Mouse (Mus musculus): ENCODE measurements at regions not wholly inside any gene's neighbourhood (a gene's known extent, or its start where the extent isn't known, plus 50 kb on each side); places are given as distances from the start of the nearest gene placed in this dataset.

GRCm38 (mm10) chr1:102811401-102811800 is 1956.9 kb upstream of the Cdh20 start:
- Histone ChIP-seq H3K9ac (ENCODE audit: low read depth, low read length, severe bottlenecking) (no peak overlapping the region), H3K9me3 (ENCODE audit: control insufficient read depth, low read length) (no peaks in the 10 kb centered on the region), H3K36me3 (ENCODE audit: control insufficient read depth, insufficient read depth, low read length) (no peaks in the 10 kb centered on the region), H3K27me3 (ENCODE audit: control insufficient read depth, insufficient read depth, low read length) (no peaks in the 10 kb centered on the region), H3K4me3 (replicated peaks; ENCODE audit: low read length) (no peak overlapping the region), H3K4me2 (replicated peaks; ENCODE audit: low read depth, low read length, severe bottlenecking) (no peak overlapping the region), H3K27ac (replicated peaks; ENCODE audit: low read depth, low read length) (no peak overlapping the region), H3K4me1 (ENCODE audit: control insufficient read depth, insufficient read depth, low read length) (no peaks in the 10 kb centered on the region)
- no peak for ATAC-seq (ENCODE audit: low FRiP score, low read depth)
- DNase-seq (ENCODE audit: low spot score): no peak
- WGBS: 62% methylated on average over 1 of the region's 1 CpGs
- TF ChIP-seq POLR2A (IDR thresholded peaks at IDR 0.05; ENCODE audit: borderline replicate concordance, extremely low read depth, insufficient read depth, insufficient read length): no peak

- H3K27me3 ChIP-seq (ENCODE audit: control insufficient read depth, insufficient read depth, low read length): no peaks in the 10 kb centered on the region
- peak; percentile 8 for DNase-seq (ENCODE audit: low spot score)
- ATAC-seq (ENCODE audit: low FRiP score, low read depth): no peak
Measured at GRCm38 (mm10) chr1:102825056-102825455, 1943.3 kb upstream of the Cdh20 start.

GRCm38 (mm10) chr1:102862418-102862817 is 1905.9 kb upstream of the Cdh20 start:
- ATAC-seq (ENCODE audit: low FRiP score, low read depth): no peak

More at GRCm38 (mm10) chr1:102825056-102825455, 1943.3 kb upstream of the Cdh20 start:
- H3K4me1 ChIP-seq (ENCODE audit: control insufficient read depth, insufficient read depth, low read length): no peaks in the 10 kb centered on the region
- TF ChIP-seq POLR2A (IDR thresholded peaks at IDR 0.05; ENCODE audit: borderline replicate concordance, extremely low read depth, insufficient read depth, insufficient read length): no peak
- no peak overlapping the region for H3K4me3 ChIP-seq (replicated peaks; ENCODE audit: low read length)
- H3K9ac ChIP-seq (ENCODE audit: low read depth, low read length, severe bottlenecking): no peak overlapping the region
- no peak overlapping the region for H3K27ac ChIP-seq (replicated peaks; ENCODE audit: low read depth, low read length)
- 24% methylated on average over 9 of the region's 9 CpGs for WGBS
- no peaks in the 10 kb centered on the region for H3K9me3 ChIP-seq (ENCODE audit: control insufficient read depth, low read length)
- no peak overlapping the region for H3K4me2 ChIP-seq (replicated peaks; ENCODE audit: low read depth, low read length, severe bottlenecking)
- H3K36me3 ChIP-seq (ENCODE audit: control insufficient read depth, insufficient read depth, low read length): no peaks in the 10 kb centered on the region

GRCm38 (mm10) chr1:102879109-102879508 is 1889.2 kb upstream of the Cdh20 start:
- Histone ChIP-seq H3K27ac (replicated peaks; ENCODE audit: low read depth, low read length) (no peak overlapping the region), H3K4me3 (replicated peaks; ENCODE audit: low read length) (no peak overlapping the region), H3K27me3 (ENCODE audit: control insufficient read depth, insufficient read depth, low read length) (no peaks in the 10 kb centered on the region), H3K36me3 (ENCODE audit: control insufficient read depth, insufficient read depth, low read length) (no peaks in the 10 kb centered on the region), H3K4me2 (replicated peaks; ENCODE audit: low read depth, low read length, severe bottlenecking) (no peak overlapping the region), H3K9ac (ENCODE audit: low read depth, low read length, severe bottlenecking) (no peak overlapping the region), H3K9me3 (ENCODE audit: control insufficient read depth, low read length) (no peaks in the 10 kb centered on the region), H3K4me1 (ENCODE audit: control insufficient read depth, insufficient read depth, low read length) (no peaks in the 10 kb centered on the region)
- no peak for TF ChIP-seq POLR2A (IDR thresholded peaks at IDR 0.05; ENCODE audit: borderline replicate concordance, extremely low read depth, insufficient read depth, insufficient read length)
- DNase-seq (ENCODE audit: low spot score): no peak
- WGBS: 91% methylated on average over 10 of the region's 10 CpGs
- ATAC-seq (ENCODE audit: low FRiP score, low read depth): no peak

More at GRCm38 (mm10) chr1:102862418-102862817, 1905.9 kb upstream of the Cdh20 start:
- Histone ChIP-seq H3K4me1 (ENCODE audit: control insufficient read depth, insufficient read depth, low read length) (no peaks in the 10 kb centered on the region), H3K9ac (ENCODE audit: low read depth, low read length, severe bottlenecking) (no peak overlapping the region), H3K4me3 (replicated peaks; ENCODE audit: low read length) (no peak overlapping the region), H3K4me2 (replicated peaks; ENCODE audit: low read depth, low read length, severe bottlenecking) (no peak overlapping the region), H3K27ac (replicated peaks; ENCODE audit: low read depth, low read length) (no peak overlapping the region), H3K36me3 (ENCODE audit: control insufficient read depth, insufficient read depth, low read length) (no peaks in the 10 kb centered on the region), H3K27me3 (ENCODE audit: control insufficient read depth, insufficient read depth, low read length) (no peaks in the 10 kb centered on the region), H3K9me3 (ENCODE audit: control insufficient read depth, low read length) (no peaks in the 10 kb centered on the region)
- no peak for DNase-seq (ENCODE audit: low spot score)
- WGBS: 63% methylated on average over 1 of the region's 1 CpGs
- TF ChIP-seq POLR2A (IDR thresholded peaks at IDR 0.05; ENCODE audit: borderline replicate concordance, extremely low read depth, insufficient read depth, insufficient read length): no peak

GRCm38 (mm10) chr1:102899174-102899573 is 1869.2 kb upstream of the Cdh20 start:
- no peaks in the 10 kb centered on the region for H3K27me3 ChIP-seq (ENCODE audit: control insufficient read depth, insufficient read depth, low read length)
- H3K27ac ChIP-seq (replicated peaks; ENCODE audit: low read depth, low read length): no peak overlapping the region
- no peak overlapping the region for H3K4me2 ChIP-seq (replicated peaks; ENCODE audit: low read depth, low read length, severe bottlenecking)
- no peak for TF ChIP-seq POLR2A (IDR thresholded peaks at IDR 0.05; ENCODE audit: borderline replicate concordance, extremely low read depth, insufficient read depth, insufficient read length)
- H3K4me1 ChIP-seq (ENCODE audit: control insufficient read depth, insufficient read depth, low read length): no peaks in the 10 kb centered on the region
- DNase-seq (ENCODE audit: low spot score) (no peak), ATAC-seq (ENCODE audit: low FRiP score, low read depth) (no peak)
- 97% methylated on average over 1 of the region's 1 CpGs for WGBS
- no peaks in the 10 kb centered on the region for H3K9me3 ChIP-seq (ENCODE audit: control insufficient read depth, low read length)
- H3K36me3 ChIP-seq (ENCODE audit: control insufficient read depth, insufficient read depth, low read length): no peaks in the 10 kb centered on the region
- no peak overlapping the region for H3K9ac ChIP-seq (ENCODE audit: low read depth, low read length, severe bottlenecking)
- H3K4me3 ChIP-seq (replicated peaks; ENCODE audit: low read length): no peak overlapping the region

- Histone ChIP-seq H3K9ac (ENCODE audit: low read depth, low read length, severe bottlenecking) (no peak overlapping the region), H3K4me2 (replicated peaks; ENCODE audit: low read depth, low read length, severe bottlenecking) (no peak overlapping the region), H3K9me3 (ENCODE audit: control insufficient read depth, low read length) (no peaks in the 10 kb centered on the region), H3K36me3 (ENCODE audit: control insufficient read depth, insufficient read depth, low read length) (no peaks in the 10 kb centered on the region), H3K27me3 (ENCODE audit: control insufficient read depth, insufficient read depth, low read length) (no peaks in the 10 kb centered on the region), H3K27ac (replicated peaks; ENCODE audit: low read depth, low read length) (no peak overlapping the region), H3K4me1 (ENCODE audit: control insufficient read depth, insufficient read depth, low read length) (no peaks in the 10 kb centered on the region), H3K4me3 (replicated peaks; ENCODE audit: low read length) (no peak overlapping the region)
- no peak for TF ChIP-seq POLR2A (IDR thresholded peaks at IDR 0.05; ENCODE audit: borderline replicate concordance, extremely low read depth, insufficient read depth, insufficient read length)
- DNase-seq (ENCODE audit: low spot score) (no peak), ATAC-seq (ENCODE audit: low FRiP score, low read depth) (no peak)
Measured at GRCm38 (mm10) chr1:102923150-102923549, 1845.2 kb upstream of the Cdh20 start.
